Mouse (Mus musculus) urinary bladder, postnatal 10 days (tissue): Measurements from ENCODE around the gene Mydgf.

Experiments used
- DNase-seq: peaks from one replicate; pipeline ENCODE4 v3.0.0; 2022; ENCODE audit warnings: low spot score

Gene Mydgf

DNA sequence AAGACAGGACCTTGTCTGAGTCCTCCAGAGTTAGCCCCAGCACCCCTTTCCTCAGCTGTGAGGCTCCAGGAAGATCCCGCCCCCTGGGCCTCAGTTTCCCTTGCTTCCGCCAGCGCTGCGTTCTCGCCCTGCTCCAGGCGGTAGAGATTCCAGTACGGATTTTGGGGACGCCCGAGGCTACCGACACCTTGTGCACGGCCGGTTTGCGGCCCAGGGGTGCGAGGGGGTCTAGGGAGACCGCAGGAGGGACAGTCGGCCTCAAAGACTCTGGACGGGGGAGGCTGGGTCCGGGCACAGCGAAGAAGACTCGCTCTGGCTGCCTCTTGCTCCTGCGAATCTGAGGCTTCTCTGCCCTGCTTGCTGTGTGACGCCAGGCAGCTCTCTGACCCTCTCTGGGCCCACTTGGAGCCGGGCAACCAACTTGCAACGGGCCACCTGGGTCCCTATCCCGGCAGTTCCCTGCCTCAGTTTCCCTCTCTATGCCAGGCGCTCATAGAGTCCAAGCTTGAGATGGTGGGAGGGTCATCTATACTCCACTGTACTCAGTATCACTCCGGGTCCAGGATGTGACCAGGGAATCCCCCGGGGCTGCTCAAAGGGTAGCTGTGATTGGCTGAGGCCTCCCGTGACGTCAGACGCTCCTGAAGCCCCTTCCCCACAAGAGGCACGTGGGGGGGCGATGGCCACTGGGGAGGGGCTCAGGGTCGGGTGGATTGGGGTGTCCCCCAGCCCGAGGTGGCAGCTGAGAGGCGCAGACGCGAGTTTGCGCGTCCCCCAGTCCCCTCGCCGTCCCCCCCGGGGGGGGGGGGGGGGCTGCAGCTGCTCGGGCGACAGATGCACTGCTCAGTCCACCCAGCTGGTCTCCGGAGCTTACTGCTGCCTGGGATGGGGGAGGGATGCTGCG lies 41.8 kb downstream of the Mydgf start:
- no peak for DNase-seq

DNA sequence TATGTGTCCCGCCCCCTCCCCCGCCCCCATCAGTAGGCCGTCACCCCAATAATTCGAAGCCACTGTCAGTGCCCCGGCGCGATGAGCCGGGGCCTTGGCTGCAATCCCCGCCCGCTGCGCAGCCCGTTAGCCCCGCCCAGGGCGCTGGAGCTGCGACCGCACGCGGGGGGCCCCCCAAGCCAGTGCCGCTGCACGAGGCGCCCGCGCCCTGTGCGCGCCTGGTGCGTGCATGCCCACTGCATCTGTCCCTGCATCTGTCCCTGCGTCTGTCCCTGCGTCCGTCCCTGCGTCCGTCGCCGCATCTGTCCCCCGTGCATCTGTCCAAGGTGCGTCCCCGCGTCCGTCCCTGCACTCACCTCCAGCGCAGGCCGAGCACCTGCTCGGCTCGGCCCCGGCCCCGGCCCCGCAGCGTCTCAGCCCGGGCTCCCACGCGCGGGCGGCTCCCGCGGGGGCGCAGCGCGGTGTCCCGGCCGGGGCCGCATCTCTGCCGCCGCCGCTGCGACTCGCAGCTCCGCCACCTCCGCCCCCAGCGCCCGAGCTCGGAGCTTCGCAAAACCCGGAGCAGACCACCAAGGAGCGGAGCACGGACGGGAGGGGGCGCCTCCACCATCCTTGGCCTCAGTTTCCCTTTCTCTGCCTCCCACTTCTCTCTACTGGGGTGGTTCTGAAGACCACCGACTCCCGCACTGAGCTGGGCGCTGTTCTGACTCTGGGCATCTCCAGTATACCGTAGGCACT lies 43.7 kb downstream of the Mydgf start, which contains the start of gene Sema6b:
Gene Sema6b (minus strand): TSS at position 486 of the 738 bp plus-strand sequence.
- no peak for DNase-seq

DNA sequence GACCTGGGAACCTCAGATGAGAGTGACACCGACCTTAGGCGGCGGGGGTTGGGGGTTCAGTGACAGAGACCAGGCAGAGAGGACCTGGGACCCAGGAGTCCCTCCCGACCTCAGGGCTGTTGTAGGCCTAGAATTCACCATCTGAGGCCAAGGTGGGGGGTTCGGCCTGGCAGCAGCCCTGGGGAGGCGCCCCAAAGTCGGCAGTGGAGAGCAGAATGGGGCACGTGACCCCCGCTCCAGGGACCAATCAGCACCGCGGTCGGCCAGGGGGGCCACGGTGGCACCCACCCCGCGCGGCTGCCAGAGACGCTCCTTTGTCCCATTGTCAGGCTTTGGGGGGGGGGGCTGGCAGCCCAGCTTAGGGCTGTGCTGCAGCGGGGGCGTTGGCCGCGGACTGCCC lies 44.4 kb downstream of the Mydgf start:
- DNase-seq = no peak

DNA sequence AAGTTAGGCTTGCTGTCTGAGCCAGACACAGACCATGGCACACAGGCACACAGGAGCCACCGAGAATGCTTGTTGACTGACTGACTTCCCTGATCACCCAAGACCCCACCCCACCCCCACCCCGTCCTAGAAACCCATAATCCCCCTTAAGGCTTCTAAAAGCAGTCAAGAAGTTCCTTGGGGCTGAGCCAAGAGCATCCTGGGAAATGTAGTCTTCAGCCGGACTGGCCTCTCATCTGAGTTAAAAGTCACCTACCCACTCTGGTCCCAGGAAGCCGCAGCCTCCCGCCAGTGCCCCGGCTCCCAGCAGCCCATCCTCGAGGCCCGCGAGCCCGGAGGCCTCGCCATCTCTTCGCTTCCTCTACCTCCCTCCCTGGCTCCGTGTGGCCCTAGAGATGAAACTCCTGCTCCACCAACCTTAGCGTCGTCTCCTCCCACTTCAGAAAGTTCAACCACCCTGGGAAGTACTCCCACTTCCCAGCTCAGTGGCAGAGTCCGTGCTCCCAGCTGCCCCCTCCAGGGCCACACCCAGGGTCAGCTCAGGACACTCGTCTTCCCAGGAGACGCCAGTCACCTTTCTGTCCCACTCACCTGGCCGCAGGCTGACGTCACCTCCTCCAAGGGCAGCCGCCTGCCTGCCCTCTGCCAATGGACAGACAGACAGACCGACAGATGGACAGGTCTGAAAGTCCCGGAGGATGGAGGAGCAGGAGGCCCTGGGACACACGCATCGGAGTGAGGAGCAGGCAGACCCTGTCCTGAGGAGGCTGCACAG lies 45.7 kb downstream of the Mydgf start:
- DNase-seq = no peak

DNA sequence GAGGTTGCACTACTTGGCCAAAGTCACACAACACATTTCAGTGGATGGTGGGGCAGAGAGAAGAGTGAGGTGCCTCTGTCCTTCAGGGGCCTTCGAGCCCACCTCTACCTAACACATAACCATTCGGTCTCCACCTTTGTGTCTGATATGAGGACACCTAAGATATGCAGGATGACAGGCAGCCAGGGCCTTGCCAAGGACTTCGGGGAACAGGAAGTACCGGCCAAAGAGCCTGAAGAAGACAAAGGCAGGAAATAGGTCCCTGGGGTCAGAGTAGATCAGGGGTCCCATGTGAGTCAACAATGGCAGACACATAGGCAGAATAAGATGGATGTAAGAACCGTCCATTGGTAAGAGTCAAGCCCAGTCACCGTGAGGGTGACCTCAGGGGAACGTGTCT lies 47.2 kb downstream of the Mydgf start:
- no peak for DNase-seq

DNA sequence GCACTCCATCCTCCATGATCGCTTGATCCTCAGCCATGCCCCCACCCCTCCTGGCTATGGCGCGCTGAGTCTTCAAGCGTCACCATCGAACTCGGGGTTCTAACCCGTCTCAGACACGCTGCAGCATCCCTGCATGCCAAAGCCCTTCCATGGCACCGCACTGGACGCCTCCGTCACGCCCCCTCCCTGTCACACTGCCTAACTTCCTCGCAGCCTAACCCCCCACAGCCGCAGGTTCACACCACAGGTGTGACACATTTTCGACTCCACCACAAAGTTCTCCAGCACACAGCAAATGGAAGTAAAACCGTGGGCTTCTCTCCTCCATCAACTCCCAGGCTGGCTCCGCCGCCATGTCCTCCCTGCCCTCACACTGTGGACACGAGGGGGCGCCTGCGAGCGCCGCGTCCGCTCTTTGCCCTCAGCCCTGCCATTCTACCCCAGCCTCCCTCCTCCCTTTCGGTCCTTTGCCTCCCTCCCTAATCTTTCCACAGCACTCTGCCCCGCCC lies 49.2 kb downstream of the Mydgf start:
- DNase-seq = no peak

DNA sequence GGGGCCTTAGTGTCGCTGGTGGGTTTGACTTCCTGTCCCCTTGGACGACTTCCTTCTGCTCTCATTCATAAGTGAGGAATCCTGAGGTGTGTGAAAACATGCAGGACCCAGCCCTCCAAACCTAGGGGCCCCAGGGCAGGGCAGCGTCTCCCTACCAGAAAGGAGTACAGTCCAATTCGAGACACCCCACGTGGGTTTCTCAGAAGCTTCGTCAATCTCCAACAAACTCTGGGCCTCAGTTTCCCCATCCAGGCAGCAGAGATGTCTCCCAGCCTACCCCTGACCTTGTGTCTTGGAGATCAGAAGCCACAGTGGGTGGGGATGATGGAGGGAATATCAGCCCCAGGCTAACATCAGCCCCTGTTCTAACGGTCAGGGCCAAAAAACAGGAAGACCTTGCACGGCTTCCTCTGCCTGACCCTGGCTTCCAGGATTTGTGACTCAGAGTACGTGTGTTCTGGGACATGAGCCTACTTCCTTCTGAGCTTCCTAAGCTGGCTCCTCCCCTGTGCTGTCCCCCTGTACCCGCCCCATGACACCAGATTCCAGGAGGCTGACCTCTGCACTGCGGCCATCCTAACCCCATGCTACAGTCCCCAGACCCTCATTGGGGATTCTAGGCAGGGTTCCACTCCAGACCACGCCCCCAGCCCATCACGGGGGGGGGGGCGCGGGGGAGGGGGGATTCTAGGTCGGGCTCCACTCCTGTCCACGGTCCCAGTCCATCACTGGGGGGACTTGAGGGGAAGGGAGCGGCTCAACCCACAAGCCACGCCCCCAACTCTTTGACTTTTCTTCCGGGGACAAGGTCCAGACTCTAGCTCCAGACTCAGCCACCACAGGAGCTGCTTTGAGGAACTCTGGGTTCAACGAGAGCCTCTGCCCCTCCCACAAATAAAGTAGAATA lies 50.0 kb downstream of the Mydgf start:
- DNase-seq = no peak

DNA sequence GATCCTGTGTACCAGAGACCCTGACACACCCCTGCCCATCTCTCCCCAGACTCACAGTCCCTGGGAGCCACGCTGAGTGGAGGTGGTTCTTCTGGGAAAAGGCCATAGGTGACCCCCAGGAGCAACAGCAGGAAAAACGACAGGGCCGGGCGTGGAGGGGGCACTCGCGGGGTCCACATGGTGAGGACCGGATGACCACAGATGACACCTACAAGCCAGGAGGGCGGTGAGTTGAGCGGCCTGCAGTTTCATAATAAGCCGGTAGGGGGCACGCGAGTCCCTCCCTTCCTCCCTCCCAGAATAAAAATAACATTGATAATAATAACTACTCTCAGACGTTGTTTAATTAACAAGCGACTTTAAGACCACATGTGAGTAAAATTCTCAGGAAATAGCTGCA lies 51.1 kb downstream of the Mydgf start:
- DNase-seq = no peak

DNA sequence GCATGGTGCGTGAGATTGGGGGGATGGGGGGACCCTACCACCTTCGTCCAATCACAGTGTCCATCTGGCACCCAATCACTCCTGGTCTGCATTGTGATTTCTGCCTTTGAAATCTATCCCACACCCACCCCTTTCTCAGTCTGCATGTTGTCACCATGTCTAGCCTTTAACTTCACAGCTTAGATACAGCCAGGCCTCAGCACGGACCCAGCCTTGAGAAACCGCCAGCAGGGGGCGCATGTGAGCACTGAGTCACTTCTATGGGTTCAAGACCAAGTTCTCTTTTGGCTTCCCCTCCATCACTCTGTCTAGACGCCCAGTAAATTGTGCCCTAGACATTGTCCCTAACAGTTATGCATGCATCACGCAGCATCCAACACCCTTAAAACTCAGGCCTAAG lies 51.9 kb downstream of the Mydgf start:
- DNase-seq = no peak

DNA sequence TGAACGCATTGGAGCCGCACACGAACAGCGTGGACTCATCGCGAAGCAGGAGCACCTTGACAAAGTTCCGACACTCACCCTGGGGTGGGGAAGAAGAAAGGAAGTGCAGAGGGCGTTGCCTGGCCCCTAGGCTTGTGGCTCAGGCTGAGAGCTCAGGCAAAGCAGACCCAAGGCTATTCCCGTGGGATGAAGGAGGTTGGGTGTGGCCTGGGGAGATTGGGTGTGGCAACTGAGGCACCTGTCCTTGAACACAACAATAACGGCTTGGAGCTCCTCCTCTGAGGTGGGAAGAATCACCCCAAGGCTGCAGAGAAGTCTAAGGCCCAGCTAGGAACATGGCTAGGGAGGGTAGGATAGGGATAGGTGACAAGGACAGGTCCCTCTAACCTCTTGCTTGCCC lies 52.6 kb downstream of the Mydgf start:
- no peak for DNase-seq

DNA sequence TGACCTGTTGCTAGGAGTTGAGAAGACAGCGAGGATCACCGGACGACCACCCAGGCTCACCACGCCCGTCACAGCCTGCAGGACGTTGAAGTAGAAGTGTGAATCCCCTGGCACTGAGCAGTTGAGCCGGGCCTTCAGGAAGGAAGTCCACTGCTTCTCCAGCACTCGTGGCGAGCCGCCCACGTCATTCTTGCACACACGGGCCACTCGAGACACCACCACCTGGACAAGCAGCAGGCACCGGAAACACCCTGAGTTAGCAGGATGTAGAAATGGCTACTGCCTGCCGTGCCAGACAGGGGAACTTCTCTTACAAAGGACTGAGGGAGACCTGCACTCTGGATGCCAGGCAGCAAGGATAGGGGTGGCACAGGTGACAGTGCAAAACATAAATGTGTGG lies 55.5 kb downstream of the Mydgf start:
- no peak for DNase-seq

DNA sequence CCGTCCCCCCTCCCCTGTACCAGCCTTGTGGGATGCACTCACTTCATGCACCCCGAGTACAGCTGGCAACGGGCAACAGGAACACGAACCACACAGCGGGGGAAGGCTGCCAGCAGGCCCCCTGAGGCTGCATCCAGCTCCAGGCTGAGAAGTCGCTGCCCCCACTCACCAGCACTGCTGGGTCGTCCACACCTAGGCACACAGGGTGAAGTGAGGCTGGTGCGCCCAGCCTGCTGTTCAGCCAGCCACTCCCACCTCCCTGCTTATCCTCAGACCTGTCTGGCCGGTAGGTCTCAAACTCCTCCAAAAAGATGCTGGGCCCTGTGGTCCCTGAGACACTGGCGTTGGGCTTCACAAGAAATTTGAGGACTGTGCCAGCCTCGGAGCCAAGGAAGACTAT lies 57.5 kb downstream of the Mydgf start:
- no peak for DNase-seq
